Mouse (Mus musculus) gastrocnemius, postnatal 4 days (tissue): Measurements from ENCODE around the gene Btn2a2. TPM values are rescaled to one million over a fixed set of nuclear protein-coding genes. Genes with fewer than 3 reads are reported as not detected.

Source experiments
- DNase-seq, 2 experiments: peaks; one replicate each; pipeline ENCODE4 v3.0.0; 2021 to 2022; ENCODE audit warnings: low spot score in 2 of 2, mixed read lengths in 2 of 2
- total RNA-seq, 2 experiments: library from RNA; stranded (reverse); gene quantifications; 2 replicates each; pipeline ENCODE4 v1.2.3; 2021

Gene Btn2a2
- total RNA-seq, 2 experiments from 2014 or later, result 0.23 TPM; not detected in 1

GRCm38 (mm10) chr13:23523976-23524375 is 35.3 kb upstream of the Btn2a2 start:
- DNase-seq, result no peak

DNA sequence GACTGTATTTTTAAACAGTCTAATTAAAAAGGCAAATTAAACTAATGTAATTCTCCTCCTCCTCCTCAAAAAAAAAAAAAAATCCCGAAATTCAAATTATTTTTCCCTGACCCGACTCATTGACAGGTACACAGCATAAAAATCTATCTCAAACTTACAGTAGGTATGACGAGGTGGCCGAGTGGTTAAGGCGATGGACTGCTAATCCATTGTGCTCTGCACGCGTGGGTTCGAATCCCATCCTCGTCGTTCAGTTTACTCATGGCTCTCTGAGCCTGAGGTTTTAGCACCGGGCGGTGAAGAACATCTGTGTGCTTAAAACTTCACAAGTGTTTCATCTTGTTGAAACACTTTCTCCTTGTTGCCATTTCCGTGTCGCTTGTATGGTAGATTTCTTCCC is 33.0 kb upstream of the Btn2a2 start:
- DNase-seq, result peak in 1 of 2 experiments; percentile 55

DNA sequence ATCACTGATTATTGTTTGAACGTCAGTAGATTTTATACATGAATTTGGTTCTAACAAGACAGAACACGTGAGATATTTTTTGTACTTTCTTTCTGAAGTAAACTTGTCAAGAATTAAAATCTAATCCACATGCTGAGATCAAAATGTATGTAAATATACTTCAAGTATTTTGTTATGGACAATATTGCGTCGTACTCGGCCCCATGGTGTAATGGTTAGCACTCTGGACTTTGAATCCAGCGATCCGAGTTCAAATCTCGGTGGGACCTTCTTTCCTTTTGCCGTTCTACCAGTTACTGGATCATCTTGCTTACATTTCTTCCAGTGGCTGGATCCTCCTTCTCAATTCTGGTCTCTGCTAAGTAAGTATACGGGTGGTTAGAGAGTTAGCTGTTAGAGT is 30.8 kb upstream of the Btn2a2 start:
- DNase-seq, result peak; percentile 39 to 47

GRCm38 (mm10) chr13:23518885-23519284 is 30.2 kb upstream of the Btn2a2 start:
- DNase-seq, result peak; percentile 32 to 51

DNA sequence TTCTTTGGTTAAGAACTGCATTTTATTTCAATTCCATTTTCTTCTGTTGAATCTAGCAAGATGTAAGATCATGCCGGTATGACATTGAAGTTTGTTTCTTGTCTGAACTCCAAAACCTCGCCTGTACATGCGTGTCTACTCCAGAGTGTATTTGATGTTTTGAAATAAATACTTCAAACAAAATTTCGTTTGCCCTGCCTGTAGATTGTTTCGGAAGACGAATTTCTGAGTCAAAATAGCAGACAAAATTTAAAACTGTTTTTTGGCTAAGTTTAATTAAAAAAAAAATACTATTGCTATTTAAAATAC is 29.6 kb upstream of the Btn2a2 start:
- no peak for DNase-seq

DNA sequence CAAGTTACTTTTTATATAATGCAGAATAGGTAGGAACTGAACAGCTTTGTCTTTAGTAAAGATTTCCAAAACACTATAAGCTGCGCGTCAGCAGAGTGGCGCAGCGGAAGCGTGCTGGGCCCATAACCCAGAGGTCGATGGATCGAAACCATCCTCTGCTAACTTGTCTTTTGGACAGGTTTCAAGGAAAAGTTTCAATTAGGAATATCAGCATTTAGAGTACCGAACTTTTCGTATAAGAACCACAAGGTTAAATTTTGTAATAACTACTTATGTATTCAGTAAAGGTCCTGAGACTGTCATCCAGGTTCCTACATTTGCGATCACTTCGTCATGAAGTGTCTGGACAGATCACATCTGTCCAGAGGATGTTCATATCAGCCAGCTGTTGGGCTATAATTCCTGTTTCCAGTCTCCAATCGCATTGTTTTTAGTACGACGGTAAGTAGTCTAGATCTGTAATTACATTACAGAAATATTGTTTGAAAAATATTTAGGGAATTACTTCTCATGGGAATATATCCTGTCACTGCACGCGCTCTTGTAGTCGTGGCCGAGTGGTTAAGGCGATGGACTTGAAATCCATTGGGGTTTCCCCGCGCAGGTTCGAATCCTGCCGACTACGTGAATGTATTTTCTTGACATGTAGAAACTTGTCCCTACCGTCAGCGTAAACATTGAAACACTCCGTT is 29.1 kb upstream of the Btn2a2 start:
- DNase-seq, result peak; percentile 49 to 75

DNA sequence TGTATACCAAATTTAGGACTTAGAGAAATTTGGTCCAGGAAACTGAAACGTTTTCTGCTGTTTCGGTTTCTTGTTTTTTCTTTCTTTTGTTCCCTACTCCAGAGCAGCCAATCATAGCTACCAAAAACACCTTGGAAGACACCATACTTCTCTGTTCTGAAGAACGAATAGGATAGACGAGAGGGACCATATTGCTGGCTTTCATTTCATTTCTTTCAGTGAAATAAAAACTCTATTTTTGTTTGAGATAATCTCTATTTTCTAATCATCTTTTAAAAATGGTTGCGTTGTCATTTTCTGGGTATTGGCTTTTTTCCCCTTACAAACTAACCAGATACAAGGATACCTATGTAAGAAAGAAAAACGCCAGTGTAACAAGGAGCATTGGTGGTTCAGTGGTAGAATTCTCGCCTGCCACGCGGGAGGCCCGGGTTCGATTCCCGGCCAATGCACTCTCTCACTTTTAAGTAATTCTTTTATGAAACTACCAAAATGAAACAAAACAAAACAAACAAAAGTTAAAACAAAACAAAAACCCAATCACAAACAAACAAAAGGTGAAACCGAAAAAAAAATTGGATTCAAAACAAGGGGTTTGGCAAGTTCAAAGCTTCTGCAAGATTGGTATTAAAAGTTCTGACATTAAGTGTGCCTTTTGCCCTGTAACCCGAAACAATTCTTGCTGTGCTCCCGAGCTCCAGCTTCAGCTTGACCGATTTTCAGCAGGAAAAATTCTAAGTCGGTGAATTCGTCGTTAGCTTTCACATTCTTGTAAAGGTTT is 28.4 kb upstream of the Btn2a2 start:
- peak; percentile 43 to 61 for DNase-seq

DNA sequence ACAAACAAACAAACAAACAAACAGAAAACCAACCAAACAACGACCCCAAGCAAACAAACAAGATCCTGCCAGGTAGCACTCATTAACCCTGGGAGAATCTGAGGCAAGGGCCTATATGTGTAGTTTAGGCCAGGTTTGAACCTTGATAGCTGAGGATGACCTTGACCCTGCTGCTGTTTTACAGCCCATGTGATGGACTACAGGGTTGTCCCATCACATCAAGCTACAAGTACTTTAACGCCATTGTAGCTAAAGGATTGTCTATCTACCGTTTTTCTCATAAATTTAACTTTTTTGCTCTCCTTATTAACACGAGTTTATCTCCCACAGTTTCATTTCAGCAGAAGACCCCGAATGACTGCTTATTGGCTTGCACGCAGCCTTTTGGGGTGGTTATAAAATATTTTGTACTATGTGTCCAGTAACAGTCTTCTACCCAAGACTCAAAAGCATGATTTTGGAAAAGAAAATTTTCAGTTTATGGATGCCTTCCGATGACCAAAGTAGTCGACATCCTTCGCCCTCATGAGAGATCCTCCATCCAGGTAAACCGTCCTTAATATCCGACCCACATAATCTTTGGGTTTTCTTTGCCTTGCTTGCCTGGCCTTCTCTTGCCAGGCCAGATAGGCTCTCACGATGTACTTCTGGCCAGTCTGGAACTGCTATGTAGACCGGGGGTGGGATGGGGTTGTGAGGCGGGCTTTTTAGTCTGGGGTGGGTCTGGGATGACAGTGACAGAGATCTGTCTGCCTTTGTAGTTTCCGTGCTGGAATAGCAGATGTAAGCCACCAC is 27.4 kb upstream of the Btn2a2 start:
- no peak for DNase-seq

DNA sequence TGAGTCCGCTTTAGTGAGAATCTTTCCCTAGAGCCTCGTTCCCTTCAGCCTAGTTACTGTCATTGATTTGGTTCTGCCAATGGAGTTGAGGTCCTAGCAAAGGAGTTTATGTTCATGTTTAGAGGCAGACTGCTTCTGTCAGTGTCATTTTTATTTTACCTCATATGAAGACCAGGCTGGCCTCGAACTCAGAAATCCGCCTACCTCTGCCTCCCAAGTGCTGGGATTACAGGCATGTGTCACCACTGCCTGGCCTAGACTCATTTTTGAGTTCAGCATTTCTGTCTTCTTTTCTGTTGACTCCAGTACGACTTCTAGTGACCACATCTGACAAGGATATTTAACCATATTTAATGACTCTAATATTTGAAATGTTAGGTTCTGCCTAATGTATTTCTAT is 26.6 kb upstream of the Btn2a2 start:
- no peak for DNase-seq

- DNase-seq, result no peak
Observed at GRCm38 (mm10) chr13:23513517-23513916, 24.9 kb upstream of the Btn2a2 start.

DNA sequence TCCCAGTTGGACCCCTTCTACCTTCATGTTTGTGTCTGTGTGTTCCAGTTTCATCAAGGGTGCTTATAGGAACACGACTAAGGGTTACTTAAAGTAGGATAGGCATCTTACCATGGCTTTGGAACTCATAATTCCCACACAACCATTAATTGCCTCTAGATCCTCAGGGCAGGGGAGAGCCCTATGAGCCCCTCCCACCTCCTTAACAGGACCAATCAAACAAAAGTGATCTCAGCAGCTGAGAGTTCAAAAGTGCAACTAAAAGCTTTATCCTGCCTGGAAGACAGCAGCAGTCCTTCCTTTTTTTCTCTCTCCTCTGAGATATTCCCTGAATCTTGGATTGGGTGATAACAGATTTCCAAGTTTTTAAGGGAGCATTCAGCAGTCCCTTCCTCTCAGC is 21.5 kb upstream of the Btn2a2 start:
- no peak for DNase-seq

GRCm38 (mm10) chr13:23506819-23507515 is 18.3 kb upstream of the Btn2a2 start:
- no peak for DNase-seq

DNA sequence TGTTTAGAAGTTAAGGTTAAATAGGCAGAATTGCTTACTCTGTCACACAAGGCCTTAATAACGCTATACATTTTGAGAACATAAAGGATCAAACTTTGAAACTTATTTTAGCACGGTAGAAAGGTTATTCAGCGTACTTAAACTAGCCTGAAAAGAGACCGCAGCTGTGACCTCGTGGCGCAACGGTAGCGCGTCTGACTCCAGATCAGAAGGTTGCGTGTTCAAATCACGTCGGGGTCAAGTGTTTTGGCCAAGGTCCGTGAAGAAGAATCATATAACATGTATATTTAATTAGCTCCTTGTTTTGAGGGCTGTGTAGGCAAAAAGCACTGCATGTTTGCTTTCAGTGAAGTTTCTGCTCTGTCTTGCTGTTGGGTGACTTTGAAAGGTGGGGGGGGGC is 17.7 kb upstream of the Btn2a2 start:
- DNase-seq, result peak in 1 of 2 experiments; percentile 21

DNA sequence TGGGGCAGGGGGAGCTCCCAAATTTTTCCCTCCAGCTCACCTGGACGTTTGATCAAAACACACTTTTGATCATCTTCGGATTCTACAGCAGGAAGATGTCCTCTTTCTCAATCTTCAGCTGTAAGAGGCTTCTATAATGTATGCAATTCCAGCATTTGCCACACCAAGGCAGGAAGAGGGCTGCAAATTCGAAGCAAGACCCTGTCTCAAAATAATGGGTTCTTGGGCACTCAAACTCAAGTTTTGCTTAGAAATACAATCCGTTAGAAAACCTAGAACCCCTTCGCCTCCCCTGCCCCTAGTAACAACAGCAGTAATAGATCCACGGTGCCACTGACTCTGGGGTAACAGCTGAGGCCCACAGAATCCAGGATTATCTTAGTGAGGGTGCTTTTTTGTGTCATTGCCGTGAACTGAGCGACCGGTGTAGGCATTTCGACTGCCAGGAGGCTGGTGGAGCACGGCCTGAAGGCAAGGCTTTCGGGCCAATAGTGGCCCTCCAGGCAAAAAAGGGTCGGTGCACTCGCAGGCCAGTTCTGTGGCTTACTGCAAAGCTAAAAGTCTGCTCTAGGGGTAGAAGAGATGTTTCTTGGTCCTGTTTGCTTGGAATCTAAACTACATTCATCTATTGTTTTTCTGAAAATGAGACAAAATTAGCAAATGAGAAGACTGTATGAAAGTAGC is 17.1 kb upstream of the Btn2a2 start:
- no peak for DNase-seq

DNA sequence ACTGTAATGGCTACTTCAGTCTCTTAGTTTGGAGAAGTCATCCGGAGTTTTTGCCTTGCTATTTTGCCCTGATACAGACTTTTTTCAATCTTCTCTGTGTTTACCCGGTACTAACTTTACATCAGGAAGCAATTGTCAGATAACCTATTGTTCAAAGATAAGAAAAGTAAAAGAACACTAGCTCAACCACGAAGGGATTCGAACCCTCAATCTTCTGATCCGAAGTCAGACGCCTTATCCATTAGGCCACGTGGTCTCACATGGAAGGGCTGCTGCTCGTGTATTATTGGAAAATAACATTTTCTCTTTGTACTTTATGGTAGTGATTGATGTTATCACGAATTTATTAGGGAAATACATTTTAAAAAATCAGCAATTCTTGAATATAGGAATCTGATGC is 15.1 kb upstream of the Btn2a2 start:
- no peak for DNase-seq

DNA sequence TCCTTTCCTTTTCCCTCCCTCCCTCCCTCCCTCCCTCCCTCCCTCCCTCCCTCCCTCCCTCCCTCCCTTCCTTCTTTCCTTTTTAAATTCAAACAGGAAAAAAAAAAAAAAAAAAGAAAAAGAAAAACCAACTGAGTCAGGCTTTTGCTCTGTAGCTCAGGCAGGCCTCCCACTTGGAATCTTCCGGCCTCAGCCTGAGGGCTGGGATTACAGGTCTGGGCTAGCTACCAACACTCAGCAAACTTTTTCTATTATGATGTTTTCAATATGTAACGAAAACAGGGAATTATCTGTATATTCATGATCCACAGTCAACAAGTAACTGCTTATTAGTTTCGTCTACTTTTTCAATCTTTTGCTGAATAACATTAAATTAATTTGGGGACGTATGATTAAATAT is 14.3 kb upstream of the Btn2a2 start:
- DNase-seq, result no peak

- DNase-seq, result no peak
Observed at GRCm38 (mm10) chr13:23502031-23502567, 13.4 kb upstream of the Btn2a2 start.

DNA sequence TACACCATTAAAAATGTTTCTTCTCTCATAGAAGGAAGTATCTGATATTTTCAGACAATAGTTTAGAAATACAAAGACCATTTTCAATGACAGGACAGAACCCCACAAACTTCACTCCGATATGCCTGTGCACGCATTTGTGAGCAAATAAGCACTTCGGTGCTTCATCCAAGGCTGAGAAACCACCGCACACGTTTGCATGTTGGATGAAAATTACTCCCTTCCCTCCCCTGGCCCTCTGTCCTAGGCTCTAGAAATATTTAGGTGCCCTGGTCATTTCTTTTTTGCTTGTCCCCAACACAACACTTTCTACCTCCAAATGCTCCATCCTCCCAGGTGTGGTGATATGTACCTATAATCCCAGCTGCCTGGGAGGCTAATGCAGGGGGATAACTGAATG is 12.9 kb upstream of the Btn2a2 start:
- DNase-seq, result no peak

- DNase-seq, result no peak
Observed at GRCm38 (mm10) chr13:23500424-23501200, 12.0 kb upstream of the Btn2a2 start.

DNA sequence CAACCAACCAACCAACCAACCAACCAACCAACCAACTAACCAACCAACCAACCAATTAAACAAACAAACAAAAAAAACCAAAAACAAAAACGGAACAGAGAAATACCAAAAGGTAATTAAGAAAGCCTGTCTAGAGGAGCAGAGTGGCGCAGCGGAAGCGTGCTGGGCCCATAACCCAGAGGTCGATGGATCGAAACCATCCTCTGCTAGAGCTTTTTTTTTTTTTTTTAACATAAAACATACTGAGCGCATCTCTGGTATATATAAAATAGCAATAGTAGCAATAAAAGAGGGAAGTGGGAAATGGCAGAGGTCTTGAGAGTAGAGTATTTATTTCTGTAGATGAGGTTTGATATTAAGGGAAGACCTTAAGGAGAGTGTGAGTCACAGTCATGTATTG is 11.3 kb upstream of the Btn2a2 start:
- DNase-seq, result no peak
